Mouse (Mus musculus) liver, adult 2 months (tissue): ENCODE data around the gene Kcnk10.

ENCODE experiments used
- CTCF ChIP-seq: fragments of 200-500 bp; IDR thresholded peaks from 2 replicates; pipeline ENCODE4 v1.5.1; 2011; ENCODE audit warnings: low read depth, low read length, control low read depth
- POLR2A ChIP-seq: fragments of 200-500 bp; IDR thresholded peaks from 2 replicates; pipeline ENCODE4 v1.6.1; 2011; ENCODE audit warnings: low read length, control low read depth; ENCODE audit not compliant: insufficient read depth; ENCODE audit errors: extremely low read depth

DNA sequence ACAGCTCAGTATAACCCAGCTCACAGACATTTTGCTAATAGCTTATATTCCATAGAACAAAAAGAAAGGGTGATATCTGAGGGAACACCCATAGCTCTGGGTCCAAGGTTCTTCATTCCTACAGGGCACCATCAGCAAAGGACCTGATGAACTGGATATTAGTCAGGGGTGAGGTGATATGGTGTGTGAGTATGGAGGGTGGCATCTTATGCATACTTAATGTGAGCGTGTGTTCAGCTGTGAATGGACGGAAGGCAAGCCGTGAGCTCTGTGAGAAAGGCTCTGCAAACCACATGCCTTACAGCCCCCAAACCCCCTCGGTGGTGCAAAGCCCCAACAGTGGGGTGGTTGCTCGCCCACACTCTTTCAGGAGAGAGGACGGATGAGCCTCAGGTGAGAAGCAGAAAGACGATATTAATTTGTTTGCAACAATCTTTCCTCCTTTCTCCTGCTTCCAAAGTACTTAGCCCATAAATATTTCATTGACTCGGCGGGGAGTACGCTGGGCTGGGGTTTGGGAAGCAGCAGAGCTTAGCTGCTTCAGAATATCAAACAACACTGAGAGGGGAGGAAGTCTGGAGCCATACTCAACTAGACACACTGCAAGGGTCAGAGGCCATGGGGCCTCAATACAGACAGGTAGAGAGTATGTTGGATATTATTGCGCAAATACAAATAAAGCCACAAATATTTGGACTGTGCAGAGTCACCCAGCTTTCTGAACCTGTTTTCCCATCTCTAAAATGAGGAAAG is 76.4 kb downstream of the Kcnk10 start:
- no peak for TF ChIP-seq POLR2A
- TF ChIP-seq CTCF = no peak
